Mouse (Mus musculus) lung, adult 2 months (tissue): ENCODE results near the gene Ykt6.
"Not testable (repeated sequence)": the region's sequence is repeated elsewhere in the genome, so short reads cannot be mapped to it uniquely, and the experiment has no call there.

Experiments used
- CTCF ChIP-seq: fragments of 200-500 bp; IDR thresholded peaks from 2 replicates; pipeline ENCODE4 v1.5.1; 2011; ENCODE audit warnings: mild to moderate bottlenecking, low read length, control low read depth; ENCODE audit not compliant: insufficient read depth
- POLR2A ChIP-seq: fragments of 200-500 bp; IDR thresholded peaks from 2 replicates; pipeline ENCODE4 v1.6.1; 2011; ENCODE audit warnings: low read depth, mild to moderate bottlenecking, control low read depth, low read length, borderline replicate concordance; ENCODE audit errors: extremely low read depth

GRCm38 (mm10) chr11:5934531-5934930 is 21.0 kb upstream of the Ykt6 start:
- not testable (repeated sequence) for TF ChIP-seq CTCF, POLR2A
